Mouse (Mus musculus): Measurements from ENCODE around the gene Npas2. TPM values are rescaled to one million over a fixed set of nuclear protein-coding genes. Genes with fewer than 3 reads are reported as not detected.

The Npas2 gene
- polyA plus RNA-seq, 1 experiment from 2014 or later: 0.54 TPM

DNA sequence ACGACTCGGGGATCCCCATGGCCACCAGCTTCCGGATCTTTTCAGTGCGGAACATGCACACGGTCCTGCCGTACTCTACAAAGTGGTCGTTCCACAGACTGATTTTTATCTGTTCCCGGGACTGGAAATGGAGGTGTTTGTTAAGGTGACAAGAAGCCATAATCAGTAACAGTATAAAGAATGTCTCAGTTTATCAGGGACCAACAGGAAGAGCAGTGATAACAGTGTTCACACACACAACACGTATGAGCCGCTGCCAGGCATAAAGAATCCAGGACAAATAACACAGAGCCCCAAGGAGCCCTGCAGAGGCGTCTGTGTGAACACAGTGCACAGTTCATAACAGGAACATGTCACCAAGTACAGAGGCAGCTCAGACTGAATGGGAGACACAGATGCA, 195.8 kb downstream of the Npas2 start:
- Histone ChIP-seq H3K9me3 (no peaks in the 10 kb centered on the region), H3K4me1 (replicated peaks) (peaks cover 7% of the 10 kb centered on the region; the same call in 1 of the 2 replicates), H3K4me2 (no peak overlapping the region), H3K9ac (no peak overlapping the region), H3K4me3 (no peak overlapping the region), H3K27me3 (no peaks in the 10 kb centered on the region), H3K36me3 (0 out of 2 replicates have a peak, but pooled peaks cover 7% of the 10 kb centered on the region), H3K27ac (replicated peaks) (no peak overlapping the region)
- no peak for ATAC-seq (ENCODE audit: low read depth)
- WGBS: 91% methylated on average over 11 of the region's 11 CpGs

- ATAC-seq (ENCODE audit: low read depth): no peak
- Histone ChIP-seq H3K9me3 (no peaks in the 10 kb centered on the region), H3K27ac (replicated peaks) (no peak overlapping the region), H3K9ac (no peak overlapping the region), H3K4me1 (replicated peaks) (peaks cover 7% of the 10 kb centered on the region; the same call in 1 of the 2 replicates), H3K4me3 (no peak overlapping the region), H3K36me3 (no peaks in the 10 kb centered on the region), H3K27me3 (no peaks in the 10 kb centered on the region), H3K4me2 (no peak overlapping the region)
- 85% methylated on average over 6 of the region's 6 CpGs for whole genome bisulfite sequencing
Measured at GRCm38 (mm10) chr1:39391652-39392051, 198.1 kb downstream of the Npas2 start.

GRCm38 (mm10) chr1:39392189-39392588, 198.7 kb downstream of the Npas2 start:
- 63% methylated on average over 3 of the region's 3 CpGs for WGBS
- peak; percentile 57; the same call in 1 of the 2 replicates for ATAC-seq (ENCODE audit: low read depth)
- peaks cover 7% of the 10 kb centered on the region; the same call in 1 of the 2 replicates for H3K4me1 ChIP-seq (replicated peaks)
- 0 out of 2 replicates have a peak, but pooled peaks cover under 1% of the 10 kb centered on the region for H3K36me3 ChIP-seq
- H3K27ac ChIP-seq (replicated peaks): no peak overlapping the region
- no peak overlapping the region for H3K4me3 ChIP-seq
- no peak overlapping the region for H3K4me2 ChIP-seq
- H3K9ac ChIP-seq: no peak overlapping the region
- no peaks in the 10 kb centered on the region for H3K27me3 ChIP-seq
- H3K9me3 ChIP-seq: peaks cover under 1% of the 10 kb centered on the region; the same call in 1 of the 2 replicates

- H3K36me3 ChIP-seq: 0 out of 2 replicates have a peak, but pooled peaks cover 7% of the 10 kb centered on the region
- WGBS: 86% methylated on average over 8 of the region's 8 CpGs
- H3K4me1 ChIP-seq (replicated peaks): peaks cover 7% of the 10 kb centered on the region; the same call in 1 of the 2 replicates
- H3K9me3 ChIP-seq: peaks cover 4% of the 10 kb centered on the region; the same call in 1 of the 2 replicates
- no peak for ATAC-seq (ENCODE audit: low read depth)
- H3K4me3 ChIP-seq: no peak overlapping the region
- no peak overlapping the region for H3K9ac ChIP-seq
- H3K27me3 ChIP-seq: no peaks in the 10 kb centered on the region
- H3K4me2 ChIP-seq: no peak overlapping the region
- no peak overlapping the region for H3K27ac ChIP-seq (replicated peaks)
Measured at GRCm38 (mm10) chr1:39393217-39393867, 199.8 kb downstream of the Npas2 start.

GRCm38 (mm10) chr1:39394096-39394495, 200.6 kb downstream of the Npas2 start:
- Histone ChIP-seq H3K27me3 (no peaks in the 10 kb centered on the region), H3K4me1 (replicated peaks) (peaks cover 7% of the 10 kb centered on the region; the same call in 1 of the 2 replicates), H3K4me3 (no peak overlapping the region), H3K36me3 (0 out of 2 replicates have a peak, but pooled peaks cover 7% of the 10 kb centered on the region), H3K9ac (no peak overlapping the region), H3K4me2 (no peak overlapping the region), H3K9me3 (peaks cover 4% of the 10 kb centered on the region; the same call in 1 of the 2 replicates), H3K27ac (replicated peaks) (no peak overlapping the region)
- 46% methylated on average over 10 of the region's 10 CpGs for WGBS
- ATAC-seq (ENCODE audit: low read depth): no peak

DNA sequence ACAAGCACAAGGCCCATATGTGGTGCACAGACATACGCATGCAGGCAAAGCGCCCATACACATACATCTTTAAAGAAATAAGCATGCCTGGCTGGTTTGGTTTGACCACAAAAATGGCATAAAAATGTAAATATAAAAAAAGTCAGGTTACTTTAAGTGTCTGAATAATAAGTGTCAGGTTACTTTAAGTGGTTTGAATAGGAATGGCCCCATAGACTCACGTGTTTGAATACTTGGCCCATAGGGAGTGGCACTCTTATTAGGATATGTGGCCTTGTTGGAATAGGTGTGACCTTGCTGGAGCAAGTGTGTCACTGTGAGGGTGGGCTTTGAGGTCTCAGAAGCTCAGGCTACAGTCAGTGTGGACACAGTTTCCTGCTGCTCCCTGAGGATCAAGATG, 201.1 kb downstream of the Npas2 start:
- Histone ChIP-seq H3K27ac (replicated peaks) (no peak overlapping the region), H3K4me2 (no peak overlapping the region), H3K4me1 (replicated peaks) (peaks cover 7% of the 10 kb centered on the region; the same call in 1 of the 2 replicates), H3K27me3 (no peaks in the 10 kb centered on the region), H3K4me3 (no peak overlapping the region), H3K9ac (no peak overlapping the region), H3K36me3 (0 out of 2 replicates have a peak, but pooled peaks cover 7% of the 10 kb centered on the region), H3K9me3 (peaks cover 4% of the 10 kb centered on the region; the same call in 1 of the 2 replicates)
- no peak for ATAC-seq (ENCODE audit: low read depth)
- 87% methylated on average over 3 of the region's 3 CpGs for WGBS

- Histone ChIP-seq H3K4me1 (replicated peaks) (peaks cover 7% of the 10 kb centered on the region; the same call in 1 of the 2 replicates), H3K36me3 (0 out of 2 replicates have a peak, but pooled peaks cover 7% of the 10 kb centered on the region), H3K27ac (replicated peaks) (no peak overlapping the region), H3K4me2 (no peak overlapping the region), H3K4me3 (no peak overlapping the region), H3K27me3 (no peaks in the 10 kb centered on the region), H3K9me3 (peaks cover 4% of the 10 kb centered on the region; the same call in 1 of the 2 replicates), H3K9ac (no peak overlapping the region)
- 78% methylated on average over 4 of the region's 4 CpGs for WGBS
- ATAC-seq (ENCODE audit: low read depth): no peak
Measured at GRCm38 (mm10) chr1:39396347-39396746, 202.8 kb downstream of the Npas2 start.

DNA sequence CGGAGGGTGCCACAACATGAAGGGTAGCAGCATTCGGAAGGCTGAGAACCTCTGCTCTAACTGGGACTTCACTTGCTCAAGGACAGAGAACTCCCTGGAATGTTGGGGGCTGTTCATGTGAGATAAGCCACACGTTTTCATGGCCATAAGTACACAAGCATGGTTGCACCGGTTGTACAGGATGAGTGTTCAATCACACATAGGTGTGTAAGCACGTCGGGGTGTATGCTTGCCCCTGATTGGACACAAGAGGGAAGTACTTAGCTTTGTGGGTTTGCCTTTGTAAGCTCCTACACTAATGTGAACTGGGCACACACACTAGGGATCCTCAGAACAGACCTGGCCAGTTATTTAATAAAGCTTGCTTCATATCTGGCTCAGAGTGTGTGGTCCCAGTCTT, 204.8 kb downstream of the Npas2 start:
- H3K9me3 ChIP-seq: peaks cover 4% of the 10 kb centered on the region; the same call in 1 of the 2 replicates
- no peaks in the 10 kb centered on the region for H3K27me3 ChIP-seq
- no peak overlapping the region for H3K4me3 ChIP-seq
- no peak overlapping the region for H3K9ac ChIP-seq
- no peak for ATAC-seq (ENCODE audit: low read depth)
- WGBS: 93% methylated on average over 6 of the region's 6 CpGs
- H3K36me3 ChIP-seq: peaks cover 12% of the 10 kb centered on the region
- peaks cover 7% of the 10 kb centered on the region; the same call in 1 of the 2 replicates for H3K4me1 ChIP-seq (replicated peaks)
- H3K4me2 ChIP-seq: no peak overlapping the region
- no peak overlapping the region for H3K27ac ChIP-seq (replicated peaks)

DNA sequence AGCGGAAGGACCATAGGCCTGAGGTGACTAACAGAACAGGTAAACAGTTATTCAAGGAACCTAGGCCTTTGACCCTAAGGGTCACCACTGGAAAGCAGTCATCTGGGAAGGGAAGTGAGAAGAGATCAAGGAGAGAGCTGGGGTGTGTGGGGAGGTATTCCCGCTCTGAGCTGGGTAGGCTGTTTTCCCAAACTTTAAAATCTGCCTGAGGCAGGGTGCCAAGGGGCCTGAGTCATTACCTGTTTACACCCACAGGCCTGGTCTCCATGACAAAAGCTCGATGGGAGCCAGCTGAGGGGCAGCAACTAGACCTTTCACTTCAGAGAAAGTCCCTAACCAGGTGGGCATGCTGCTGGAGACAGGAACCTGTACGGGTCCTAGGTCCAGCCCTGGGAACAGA, 205.7 kb downstream of the Npas2 start:
- no peak for ATAC-seq (ENCODE audit: low read depth)
- Histone ChIP-seq H3K9me3 (peaks cover 4% of the 10 kb centered on the region; the same call in 1 of the 2 replicates), H3K36me3 (peaks cover 12% of the 10 kb centered on the region), H3K27ac (replicated peaks) (no peak overlapping the region), H3K4me1 (replicated peaks) (0 out of 2 replicates have a peak, but pooled peaks cover 1% of the 10 kb centered on the region), H3K4me2 (no peak overlapping the region), H3K4me3 (no peak overlapping the region), H3K9ac (no peak overlapping the region), H3K27me3 (no peaks in the 10 kb centered on the region)
- 79% methylated on average over 4 of the region's 4 CpGs for whole genome bisulfite sequencing

- H3K4me2 ChIP-seq: no peak overlapping the region
- peaks cover 12% of the 10 kb centered on the region for H3K36me3 ChIP-seq
- no peak overlapping the region for H3K4me3 ChIP-seq
- no peak overlapping the region for H3K27ac ChIP-seq (replicated peaks)
- H3K9me3 ChIP-seq: peaks cover 4% of the 10 kb centered on the region; the same call in 1 of the 2 replicates
- H3K27me3 ChIP-seq: no peaks in the 10 kb centered on the region
- H3K4me1 ChIP-seq (replicated peaks): no peaks in the 10 kb centered on the region
- 89% methylated on average over 3 of the region's 3 CpGs for WGBS
- no peak for ATAC-seq (ENCODE audit: low read depth)
- H3K9ac ChIP-seq: no peak overlapping the region
Measured at GRCm38 (mm10) chr1:39400173-39400572, 206.6 kb downstream of the Npas2 start.

GRCm38 (mm10) chr1:39407108-39407507, 213.6 kb downstream of the Npas2 start:
- Histone ChIP-seq H3K9me3 (no peaks in the 10 kb centered on the region), H3K36me3 (peaks cover 4% of the 10 kb centered on the region), H3K9ac (no peak overlapping the region), H3K27me3 (no peaks in the 10 kb centered on the region), H3K4me1 (replicated peaks) (peaks cover 13% of the 10 kb centered on the region), H3K4me2 (no peak overlapping the region), H3K4me3 (no peak overlapping the region), H3K27ac (replicated peaks) (no peak overlapping the region)
- 76% methylated on average over 4 of the region's 4 CpGs for WGBS
- no peak for ATAC-seq (ENCODE audit: low read depth)

- Histone ChIP-seq H3K36me3 (no peaks in the 10 kb centered on the region), H3K4me1 (replicated peaks) (peaks cover 16% of the 10 kb centered on the region), H3K27ac (replicated peaks) (no peak overlapping the region), H3K27me3 (no peaks in the 10 kb centered on the region), H3K9ac (no peak overlapping the region), H3K9me3 (no peaks in the 10 kb centered on the region), H3K4me2 (no peak overlapping the region), H3K4me3 (no peak overlapping the region)
- no peak for ATAC-seq (ENCODE audit: low read depth)
- WGBS: 91% methylated on average over 6 of the region's 6 CpGs
Measured at GRCm38 (mm10) chr1:39408123-39408522, 214.6 kb downstream of the Npas2 start.
